Mouse (Mus musculus) lung, embryonic 15.5 days (tissue): ENCODE results near the gene Hpn. TPM values are rescaled to one million over a fixed set of nuclear protein-coding genes. Genes with fewer than 3 reads are reported as not detected.

Experiments used
- ATAC-seq: fragments of 200-750 bp; cut with Nextera tagmentation; 2 replicates; pipeline ENCODE4 v1.8.0; 2017; ENCODE audit warnings: moderate number of reproducible peaks, borderline replicate concordance; ENCODE audit not compliant: low FRiP score, low TSS enrichment; ENCODE audit errors: extremely low read depth
- H3K27ac ChIP-seq: fragments of 300-500 bp; sonication (generic); 2 replicates; pipeline ENCODE4 v1.5.1; 2015; ENCODE audit warnings: moderate library complexity, mild to moderate bottlenecking, inconsistent platforms
- H3K27me3 ChIP-seq: fragments of 300-500 bp; sonication (generic); 2 replicates; pipeline ENCODE4 v1.6.1; 2015; ENCODE audit warnings: inconsistent platforms
- H3K36me3 ChIP-seq: fragments of 300-500 bp; sonication (generic); 2 replicates; pipeline ENCODE4 v1.6.1; 2015; ENCODE audit warnings: inconsistent platforms
- H3K4me1 ChIP-seq: fragments of 300-500 bp; sonication (generic); 2 replicates; pipeline ENCODE4 v1.6.1; 2015; ENCODE audit warnings: inconsistent platforms
- H3K4me2 ChIP-seq: fragments of 300-500 bp; sonication (generic); 2 replicates; pipeline ENCODE4 v1.6.1; 2015; ENCODE audit warnings: inconsistent platforms, mild to moderate bottlenecking, moderate library complexity
- H3K4me3 ChIP-seq: fragments of 300-500 bp; sonication (generic); 2 replicates; pipeline ENCODE4 v1.5.1; 2015; ENCODE audit warnings: mild to moderate bottlenecking, inconsistent platforms
- H3K9ac ChIP-seq: fragments of 300-500 bp; sonication (generic); 2 replicates; pipeline ENCODE4 v1.6.1; 2015; ENCODE audit warnings: inconsistent platforms
- H3K9me3 ChIP-seq: fragments of 300-500 bp; sonication (generic); 2 replicates; pipeline ENCODE4 v1.6.1; 2016; ENCODE audit warnings: inconsistent platforms
- WGBS: fragments of 180-500 bp; shearing (Covaris S2); methylation state at CpG from one replicate; pipeline ENCODE4 v1.1.7; 2015; 5-methylcytosine and 5-hydroxymethylcytosine counted together
- polyA plus RNA-seq: library from polyadenylated mRNA; unstranded; fragments of >200 nt; fragmentation: Nextera tagmentation; extraction: Ambion mirVana; gene quantifications from 2 replicates; pipeline ENCODE4 v1.2.1, GENCODE M21; 2015

The Hpn gene
- polyA plus RNA-seq, 1 experiment from 2014 or later, result 16.7 TPM

GRCm38 (mm10) chr7:31151301-31152241 lies 36.5 kb upstream of the Hpn start:
- Histone ChIP-seq H3K4me1 (peaks cover 46% of the 10 kb centered on the region), H3K9ac (peak overlapping the region; percentile 97), H3K27me3 (no peaks in the 10 kb centered on the region), H3K4me3 (peak overlapping the region; percentile 96), H3K9me3 (no peaks in the 10 kb centered on the region), H3K27ac (peak overlapping the region; percentile 96), H3K4me2 (peak overlapping the region; percentile 68), H3K36me3 (no peaks in the 10 kb centered on the region)
- 17% methylated on average over 23 of the region's 23 CpGs for WGBS
- ATAC-seq, result peak; percentile 53

GRCm38 (mm10) chr7:31150566-31151300 lies 35.6 kb upstream of the Hpn start:
- Histone ChIP-seq H3K27ac (peak overlapping the region; percentile 96), H3K9me3 (no peaks in the 10 kb centered on the region), H3K4me1 (peaks cover 52% of the 10 kb centered on the region), H3K36me3 (no peaks in the 10 kb centered on the region), H3K27me3 (no peaks in the 10 kb centered on the region), H3K4me2 (peak overlapping the region; percentile 68), H3K4me3 (peak overlapping the region; percentile 96), H3K9ac (peak overlapping the region; percentile 97)
- ATAC-seq, result peak; percentile 89
- under 1% methylated on average over 62 of the region's 63 CpGs for WGBS

- peak overlapping the region; percentile 97 for H3K9ac ChIP-seq
- no peaks in the 10 kb centered on the region for H3K27me3 ChIP-seq
- no peaks in the 10 kb centered on the region for H3K9me3 ChIP-seq
- H3K4me3 ChIP-seq, result peak overlapping the region; percentile 96
- H3K4me1 ChIP-seq, result peaks cover 55% of the 10 kb centered on the region
- 1% methylated on average over 20 of the region's 20 CpGs for WGBS
- no peaks in the 10 kb centered on the region for H3K36me3 ChIP-seq
- peak overlapping the region; percentile 68 for H3K4me2 ChIP-seq
- no peak for ATAC-seq
- H3K27ac ChIP-seq, result peak overlapping the region; percentile 96
Measured at GRCm38 (mm10) chr7:31149751-31150565, 34.9 kb upstream of the Hpn start.

- 20% methylated on average over 9 of the region's 9 CpGs for whole genome bisulfite sequencing
- Histone ChIP-seq H3K27ac (peak overlapping the region; percentile 96; the same call in 1 of the 2 replicates), H3K4me3 (peak overlapping the region; percentile 96), H3K4me2 (peak overlapping the region; percentile 68), H3K4me1 (peaks cover 55% of the 10 kb centered on the region), H3K9ac (peak overlapping the region; percentile 97; the same call in 1 of the 2 replicates), H3K9me3 (no peaks in the 10 kb centered on the region), H3K27me3 (no peaks in the 10 kb centered on the region), H3K36me3 (no peaks in the 10 kb centered on the region)
- no peak for ATAC-seq
Measured at GRCm38 (mm10) chr7:31149271-31149670, 34.2 kb upstream of the Hpn start.

- peak overlapping the region; percentile 96 for H3K4me3 ChIP-seq
- H3K9ac ChIP-seq, result peak overlapping the region; percentile 4; the same call in 1 of the 2 replicates
- 3% methylated on average over 9 of the region's 9 CpGs for WGBS
- no peaks in the 10 kb centered on the region for H3K27me3 ChIP-seq
- no peaks in the 10 kb centered on the region for H3K9me3 ChIP-seq
- H3K36me3 ChIP-seq, result 0 out of 2 replicates have a peak, but pooled peaks cover under 1% of the 10 kb centered on the region
- peak overlapping the region; percentile 49 for H3K27ac ChIP-seq
- peaks cover 55% of the 10 kb centered on the region for H3K4me1 ChIP-seq
- peak overlapping the region; percentile 68 for H3K4me2 ChIP-seq
- ATAC-seq, result peak; percentile 34; the same call in 1 of the 2 replicates
Measured at GRCm38 (mm10) chr7:31148756-31149155, 33.7 kb upstream of the Hpn start.

GRCm38 (mm10) chr7:31148086-31148485 lies 33.0 kb upstream of the Hpn start:
- Histone ChIP-seq H3K27ac (peak overlapping the region; percentile 49), H3K4me2 (peak overlapping the region; percentile 68), H3K4me3 (no peak overlapping the region), H3K27me3 (no peaks in the 10 kb centered on the region), H3K4me1 (peaks cover 55% of the 10 kb centered on the region), H3K9me3 (no peaks in the 10 kb centered on the region), H3K36me3 (peaks cover 7% of the 10 kb centered on the region), H3K9ac (no peak overlapping the region)
- no peak for ATAC-seq
- 73% methylated on average over 3 of the region's 3 CpGs for WGBS

GRCm38 (mm10) chr7:31145596-31146160 lies 30.6 kb upstream of the Hpn start:
- Histone ChIP-seq H3K36me3 (peaks cover 30% of the 10 kb centered on the region), H3K4me3 (no peak overlapping the region), H3K4me2 (no peak overlapping the region), H3K27ac (peak overlapping the region; percentile 17), H3K27me3 (no peaks in the 10 kb centered on the region), H3K4me1 (peaks cover 46% of the 10 kb centered on the region), H3K9me3 (no peaks in the 10 kb centered on the region), H3K9ac (no peak overlapping the region)
- no peak for ATAC-seq
- WGBS, result 11% methylated on average over 12 of the region's 12 CpGs

GRCm38 (mm10) chr7:31144886-31145285 lies 29.8 kb upstream of the Hpn start:
- Histone ChIP-seq H3K4me2 (no peak overlapping the region), H3K9me3 (no peaks in the 10 kb centered on the region), H3K9ac (no peak overlapping the region), H3K27ac (no peak overlapping the region), H3K4me1 (peaks cover 46% of the 10 kb centered on the region), H3K27me3 (no peaks in the 10 kb centered on the region), H3K4me3 (no peak overlapping the region), H3K36me3 (peaks cover 38% of the 10 kb centered on the region)
- no peak for ATAC-seq
- WGBS, result 90% methylated on average over 16 of the region's 16 CpGs

GRCm38 (mm10) chr7:31140941-31141340 lies 25.9 kb upstream of the Hpn start:
- peaks cover 78% of the 10 kb centered on the region for H3K36me3 ChIP-seq
- no peaks in the 10 kb centered on the region for H3K27me3 ChIP-seq
- WGBS, result 87% methylated on average over 10 of the region's 10 CpGs
- H3K4me2 ChIP-seq, result no peak overlapping the region
- H3K4me1 ChIP-seq, result peaks cover 8% of the 10 kb centered on the region
- H3K27ac ChIP-seq, result no peak overlapping the region
- H3K4me3 ChIP-seq, result no peak overlapping the region
- no peaks in the 10 kb centered on the region for H3K9me3 ChIP-seq
- ATAC-seq, result no peak
- H3K9ac ChIP-seq, result no peak overlapping the region

GRCm38 (mm10) chr7:31140302-31140701 lies 25.2 kb upstream of the Hpn start:
- H3K4me3 ChIP-seq, result no peak overlapping the region
- ATAC-seq, result no peak
- H3K9me3 ChIP-seq, result no peaks in the 10 kb centered on the region
- no peak overlapping the region for H3K4me2 ChIP-seq
- H3K36me3 ChIP-seq, result peaks cover 84% of the 10 kb centered on the region
- no peaks in the 10 kb centered on the region for H3K27me3 ChIP-seq
- peaks cover 1% of the 10 kb centered on the region for H3K4me1 ChIP-seq
- H3K9ac ChIP-seq, result no peak overlapping the region
- H3K27ac ChIP-seq, result no peak overlapping the region
- WGBS, result 70% methylated on average over 4 of the region's 4 CpGs

GRCm38 (mm10) chr7:31139765-31140164 lies 24.7 kb upstream of the Hpn start:
- WGBS, result 59% methylated on average over 5 of the region's 5 CpGs
- no peak; the same call in 1 of the 2 replicates for ATAC-seq
- H3K4me2 ChIP-seq, result no peak overlapping the region
- H3K4me1 ChIP-seq, result no peaks in the 10 kb centered on the region
- H3K4me3 ChIP-seq, result no peak overlapping the region
- no peak overlapping the region for H3K27ac ChIP-seq
- no peaks in the 10 kb centered on the region for H3K27me3 ChIP-seq
- no peaks in the 10 kb centered on the region for H3K9me3 ChIP-seq
- peaks cover 89% of the 10 kb centered on the region for H3K36me3 ChIP-seq
- H3K9ac ChIP-seq, result no peak overlapping the region
